Mouse (Mus musculus) adrenal gland, postnatal 25 days (tissue): Measurements from ENCODE around the gene Hist1h4d. TPM values are rescaled to one million over a fixed set of nuclear protein-coding genes. Genes with fewer than 3 reads are reported as not detected.

Experiments used
- microRNA-seq, 2 experiments: library from miRNA; unstranded; fragments of <30 nt; microRNA quantifications; one replicate each; pipeline ENCODE4 v1.2.0; 2021
- total RNA-seq: library from RNA; stranded (reverse); gene quantifications from 2 replicates; pipeline ENCODE4 v1.2.3, GENCODE M21; 2021

The Hist1h4d gene
- total RNA-seq, 1 experiment from 2014 or later: 185 TPM

Small RNAs within 50 kb of the gene (microRNA-seq; reads per million reads assigned to microRNA genes)
- gene Gm44297 (0 reads per million in 2 experiments), gene Gm44359 (0 reads per million in 2 experiments), gene Gm44394 (0 reads per million in 2 experiments)

Other genes starting within 250 kb of the Hist1h4d start
- gene Zfp322a, start 212.4 kb upstream of the Hist1h4d start, total RNA-seq: 19.7 and 30.1 TPM in 2 replicates
- 6.4 and 6.9 TPM in 2 replicates for gene Abt1, start 157.7 kb upstream of the Hist1h4d start, total RNA-seq
- gene Btn1a1, start 115.7 kb upstream of the Hist1h4d start, total RNA-seq: not detected in 2 replicates
- not detected in 2 replicates for gene Btn2a2, start 92.7 kb upstream of the Hist1h4d start, total RNA-seq
- 474 and 516 TPM in 2 replicates for gene Hist1h4h, start 50.5 kb upstream of the Hist1h4d start, total RNA-seq
- gene Hist1h2af, start 47.7 kb upstream of the Hist1h4d start, total RNA-seq: 63.3 and 106 TPM in 2 replicates
- 24.0 and 39.4 TPM in 2 replicates for gene Hist1h3g, start 46.2 kb upstream of the Hist1h4d start, total RNA-seq
- gene Hist1h2bh, start 38.2 kb upstream of the Hist1h4d start, total RNA-seq: 6.6 and 6.8 TPM in 2 replicates
- gene Hist1h3f, start 37.5 kb upstream of the Hist1h4d start, total RNA-seq: 33.9 and 36.7 TPM in 2 replicates
- 127 and 189 TPM in 2 replicates for gene Hist1h4f, start 29.9 kb upstream of the Hist1h4d start, total RNA-seq
- 9.5 TPM in 2 replicates for gene Hist1h1d, start 28.3 kb upstream of the Hist1h4d start, total RNA-seq
- 66.8 and 86.4 TPM in 2 replicates for gene Hist1h3e, start 19.2 kb upstream of the Hist1h4d start, total RNA-seq
- gene Hist1h2ae, start 10.4 kb upstream of the Hist1h4d start, total RNA-seq: 14.5 and 15.5 TPM in 2 replicates
- gene Hist1h2bg, start 10.2 kb upstream of the Hist1h4d start, total RNA-seq: 106 and 130 TPM in 2 replicates
- 61.2 and 62.9 TPM in 2 replicates for gene Hist1h2bf, start 7.4 kb upstream of the Hist1h4d start, total RNA-seq
- 2.3 and 9.6 TPM in 2 replicates for gene Hist1h2ad, start 7.2 kb upstream of the Hist1h4d start, total RNA-seq
- 12.9 and 16.6 TPM in 2 replicates for gene Hist1h3d, start 5.8 kb upstream of the Hist1h4d start, total RNA-seq
- 18.6 and 18.8 TPM in 2 replicates for gene Hist1h2be, start 39.5 kb downstream of the Hist1h4d start, total RNA-seq
- 102 and 118 TPM in 2 replicates for gene Hist1h1e, start 41.0 kb downstream of the Hist1h4d start, total RNA-seq
- gene Hist1h2ac, start 102.3 kb downstream of the Hist1h4d start, total RNA-seq: 3.5 and 4.3 TPM in 2 replicates
- gene Hist1h2bc, start 102.6 kb downstream of the Hist1h4d start, total RNA-seq: 193 and 227 TPM in 2 replicates
- gene Hist1h1t, start 114.2 kb downstream of the Hist1h4d start, total RNA-seq: not detected in 2 replicates
- 97.6 and 116 TPM in 2 replicates for gene Hist1h4c, start 116.9 kb downstream of the Hist1h4d start, total RNA-seq
- 37.3 and 49.1 TPM in 2 replicates for gene Hfe, start 129.3 kb downstream of the Hist1h4d start, total RNA-seq
- 248 and 316 TPM in 2 replicates for gene Hist1h1c, start 157.2 kb downstream of the Hist1h4d start, total RNA-seq
- 33.0 and 40.6 TPM in 2 replicates for gene Hist1h3c, start 164.0 kb downstream of the Hist1h4d start, total RNA-seq
- 56.1 and 68.8 TPM in 2 replicates for gene Hist1h2bb, start 165.1 kb downstream of the Hist1h4d start, total RNA-seq
- gene Hist1h2ab, start 169.5 kb downstream of the Hist1h4d start, total RNA-seq: 76.6 and 90.4 TPM in 2 replicates
- gene Hist1h3b, start 170.7 kb downstream of the Hist1h4d start, total RNA-seq: 94.0 and 112 TPM in 2 replicates
- gene Hist1h4b, start 175.4 kb downstream of the Hist1h4d start, total RNA-seq: 127 and 163 TPM in 2 replicates
- gene Hist1h4a, start 179.6 kb downstream of the Hist1h4d start, total RNA-seq: 73.8 and 80.4 TPM in 2 replicates
- gene Hist1h3a, start 180.8 kb downstream of the Hist1h4d start, total RNA-seq: 78.8 and 80.4 TPM in 2 replicates
- gene Hist1h1a, start 182.1 kb downstream of the Hist1h4d start, total RNA-seq: 76.4 and 84.2 TPM in 2 replicates
- gene Trim38, start 188.3 kb downstream of the Hist1h4d start, total RNA-seq: 0.33 TPM in 1 of 2 replicates, not detected in the other
- gene Slc17a2, start 225.4 kb downstream of the Hist1h4d start, total RNA-seq: 0.81 TPM in 1 of 2 replicates, not detected in the other